Mouse (Mus musculus) neural tube, embryonic 12.5 days (tissue): ENCODE measurements at regions not wholly inside any gene's neighbourhood (a gene's known extent, or its start where the extent isn't known, plus 50 kb on each side); places are given as distances from the start of the nearest gene placed in this dataset.

Source experiments
- ATAC-seq: fragments of 200-750 bp; cut with Nextera tagmentation; 2 replicates; pipeline ENCODE4 v1.8.0; 2017; ENCODE audit warnings: low read depth, mild to moderate bottlenecking, moderate TSS enrichment, moderate library complexity; ENCODE audit not compliant: low FRiP score
- H3K27ac ChIP-seq: fragments of 300-500 bp; sonication (generic); 2 replicates; pipeline ENCODE4 v1.5.1; 2016
- H3K27me3 ChIP-seq: fragments of 300-500 bp; sonication (generic); replicated peaks from 2 replicates; pipeline ENCODE4 v1.6.1; 2016; ENCODE audit warnings: mild to moderate bottlenecking
- H3K36me3 ChIP-seq: fragments of 300-500 bp; sonication (generic); 2 replicates; pipeline ENCODE4 v1.6.1; 2016; ENCODE audit warnings: mild to moderate bottlenecking
- H3K4me1 ChIP-seq: fragments of 300-500 bp; sonication (generic); 2 replicates; pipeline ENCODE4 v1.6.1; 2016
- H3K4me2 ChIP-seq: fragments of 300-500 bp; sonication (generic); replicated peaks from 2 replicates; pipeline ENCODE4 v1.6.1; 2016; ENCODE audit warnings: mild to moderate bottlenecking
- H3K4me3 ChIP-seq: fragments of 300-500 bp; sonication (generic); 2 replicates; pipeline ENCODE4 v1.5.1; 2016
- H3K9ac ChIP-seq: fragments of 300-500 bp; sonication (generic); 2 replicates; pipeline ENCODE4 v1.6.1; 2016; ENCODE audit warnings: mild to moderate bottlenecking
- H3K9me3 ChIP-seq: fragments of 300-500 bp; sonication (generic); 2 replicates; pipeline ENCODE4 v1.6.1; 2016; ENCODE audit warnings: mild to moderate bottlenecking
- WGBS: fragments of 180-500 bp; shearing (Covaris S2); methylation state at CpG from one replicate; pipeline ENCODE4 v1.1.7; 2016; 5-methylcytosine and 5-hydroxymethylcytosine counted together

DNA sequence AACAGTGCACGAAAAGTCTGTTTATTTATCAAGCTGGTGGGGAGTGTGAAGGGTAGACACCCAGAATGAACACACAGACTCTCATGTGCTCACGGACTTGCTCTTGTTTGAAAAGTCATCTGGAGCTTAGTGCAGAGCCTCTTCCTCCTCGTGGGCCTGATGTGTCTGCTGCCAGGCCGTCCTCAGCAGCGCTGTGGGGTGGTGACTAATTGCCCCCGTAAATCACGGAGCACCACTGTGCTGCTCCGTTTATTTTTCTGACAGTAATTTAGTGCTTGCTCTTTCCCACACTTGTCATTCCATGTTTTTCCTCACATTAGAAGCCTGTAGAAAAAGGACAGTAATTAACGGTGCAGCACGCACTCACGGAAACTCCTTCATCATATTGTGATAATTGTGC lies 51.2 kb upstream of the Gm17304 start:
- H3K27me3 ChIP-seq: peaks cover 55% of the 10 kb centered on the region
- H3K27ac ChIP-seq: no peak overlapping the region
- peaks cover 22% of the 10 kb centered on the region for H3K4me1 ChIP-seq
- H3K4me2 ChIP-seq: no peak overlapping the region
- no peaks in the 10 kb centered on the region for H3K9me3 ChIP-seq
- no peak overlapping the region for H3K4me3 ChIP-seq
- no peak overlapping the region for H3K9ac ChIP-seq
- no peaks in the 10 kb centered on the region for H3K36me3 ChIP-seq
- ATAC-seq: peak; percentile 10; the same call in 1 of the 2 replicates
- WGBS: 10% methylated on average over 11 of the region's 11 CpGs

- H3K4me2 ChIP-seq: no peak overlapping the region
- H3K27ac ChIP-seq: no peak overlapping the region
- no peaks in the 10 kb centered on the region for H3K27me3 ChIP-seq
- no peak overlapping the region for H3K9ac ChIP-seq
- H3K9me3 ChIP-seq: no peaks in the 10 kb centered on the region
- ATAC-seq: no peak
- 87% methylated on average over 6 of the region's 6 CpGs for WGBS
- H3K4me3 ChIP-seq: no peak overlapping the region
- 0 out of 2 replicates have a peak, but pooled peaks cover 3% of the 10 kb centered on the region for H3K4me1 ChIP-seq
- H3K36me3 ChIP-seq: no peaks in the 10 kb centered on the region
These were observed 69.6 kb upstream of the Gm17304 start for GRCm38 (mm10) chr5:106539286-106539685.

- Histone ChIP-seq H3K9me3 (no peaks in the 10 kb centered on the region), H3K4me1 (0 out of 2 replicates have a peak, but pooled peaks cover 3% of the 10 kb centered on the region), H3K27me3 (no peaks in the 10 kb centered on the region), H3K9ac (no peak overlapping the region), H3K4me2 (no peak overlapping the region), H3K36me3 (no peaks in the 10 kb centered on the region), H3K27ac (no peak overlapping the region), H3K4me3 (no peak overlapping the region)
- 37% methylated on average over 6 of the region's 6 CpGs for WGBS
- ATAC-seq: no peak
These were observed 71.7 kb upstream of the Gm17304 start for GRCm38 (mm10) chr5:106537153-106537552.

GRCm38 (mm10) chr5:106536068-106536467 lies 72.8 kb upstream of the Gm17304 start:
- WGBS: 85% methylated on average over 5 of the region's 5 CpGs
- H3K4me3 ChIP-seq: no peak overlapping the region
- no peak overlapping the region for H3K27ac ChIP-seq
- H3K9ac ChIP-seq: no peak overlapping the region
- no peaks in the 10 kb centered on the region for H3K9me3 ChIP-seq
- no peak overlapping the region for H3K4me2 ChIP-seq
- H3K27me3 ChIP-seq: no peaks in the 10 kb centered on the region
- no peak for ATAC-seq
- no peaks in the 10 kb centered on the region for H3K36me3 ChIP-seq
- 0 out of 2 replicates have a peak, but pooled peaks cover 3% of the 10 kb centered on the region for H3K4me1 ChIP-seq

GRCm38 (mm10) chr5:106528811-106529210 lies 70.8 kb upstream of the Barhl2 start:
- Histone ChIP-seq H3K4me3 (no peak overlapping the region), H3K9me3 (no peaks in the 10 kb centered on the region), H3K4me1 (no peaks in the 10 kb centered on the region), H3K9ac (no peak overlapping the region), H3K27ac (no peak overlapping the region), H3K27me3 (no peaks in the 10 kb centered on the region), H3K36me3 (no peaks in the 10 kb centered on the region), H3K4me2 (no peak overlapping the region)
- 92% methylated on average over 8 of the region's 8 CpGs for WGBS
- ATAC-seq: no peak

GRCm38 (mm10) chr5:106527364-106527985 lies 69.5 kb upstream of the Barhl2 start:
- Histone ChIP-seq H3K4me3 (no peak overlapping the region), H3K27ac (no peak overlapping the region)
- WGBS: 47% methylated on average over 14 of the region's 14 CpGs

GRCm38 (mm10) chr5:106512423-106513089 lies 54.6 kb upstream of the Barhl2 start:
- ATAC-seq: no peak
- Histone ChIP-seq H3K9me3 (no peaks in the 10 kb centered on the region), H3K4me1 (no peaks in the 10 kb centered on the region), H3K36me3 (no peaks in the 10 kb centered on the region), H3K27me3 (no peaks in the 10 kb centered on the region), H3K4me2 (no peak overlapping the region), H3K4me3 (no peak overlapping the region), H3K9ac (no peak overlapping the region), H3K27ac (no peak overlapping the region)
- 78% methylated on average over 7 of the region's 7 CpGs for WGBS

More at GRCm38 (mm10) chr5:106527364-106527985, 69.5 kb upstream of the Barhl2 start:
- Histone ChIP-seq H3K4me2 (no peak overlapping the region), H3K36me3 (no peaks in the 10 kb centered on the region), H3K9me3 (no peaks in the 10 kb centered on the region), H3K4me1 (no peaks in the 10 kb centered on the region), H3K27me3 (no peaks in the 10 kb centered on the region), H3K9ac (no peak overlapping the region)
- ATAC-seq: no peak

GRCm38 (mm10) chr5:106507901-106508300 lies 49.9 kb upstream of the Barhl2 start:
- no peak overlapping the region for H3K4me2 ChIP-seq
- no peak overlapping the region for H3K4me3 ChIP-seq
- no peaks in the 10 kb centered on the region for H3K9me3 ChIP-seq
- H3K9ac ChIP-seq: no peak overlapping the region
- no peak for ATAC-seq
- H3K4me1 ChIP-seq: no peaks in the 10 kb centered on the region; the same call in 1 of the 2 replicates
- no peaks in the 10 kb centered on the region for H3K36me3 ChIP-seq
- H3K27ac ChIP-seq: no peak overlapping the region
- 85% methylated on average over 5 of the region's 5 CpGs for WGBS
- no peaks in the 10 kb centered on the region for H3K27me3 ChIP-seq
